Mouse (Mus musculus): Measurements from ENCODE around the gene Smyd1. TPM values are rescaled to one million over a fixed set of nuclear protein-coding genes. Genes with fewer than 3 reads are reported as not detected.

Smyd1 gene
- total RNA-seq, 2 experiments from 2014 or later, result 1.4 to 4.0 TPM

DNA sequence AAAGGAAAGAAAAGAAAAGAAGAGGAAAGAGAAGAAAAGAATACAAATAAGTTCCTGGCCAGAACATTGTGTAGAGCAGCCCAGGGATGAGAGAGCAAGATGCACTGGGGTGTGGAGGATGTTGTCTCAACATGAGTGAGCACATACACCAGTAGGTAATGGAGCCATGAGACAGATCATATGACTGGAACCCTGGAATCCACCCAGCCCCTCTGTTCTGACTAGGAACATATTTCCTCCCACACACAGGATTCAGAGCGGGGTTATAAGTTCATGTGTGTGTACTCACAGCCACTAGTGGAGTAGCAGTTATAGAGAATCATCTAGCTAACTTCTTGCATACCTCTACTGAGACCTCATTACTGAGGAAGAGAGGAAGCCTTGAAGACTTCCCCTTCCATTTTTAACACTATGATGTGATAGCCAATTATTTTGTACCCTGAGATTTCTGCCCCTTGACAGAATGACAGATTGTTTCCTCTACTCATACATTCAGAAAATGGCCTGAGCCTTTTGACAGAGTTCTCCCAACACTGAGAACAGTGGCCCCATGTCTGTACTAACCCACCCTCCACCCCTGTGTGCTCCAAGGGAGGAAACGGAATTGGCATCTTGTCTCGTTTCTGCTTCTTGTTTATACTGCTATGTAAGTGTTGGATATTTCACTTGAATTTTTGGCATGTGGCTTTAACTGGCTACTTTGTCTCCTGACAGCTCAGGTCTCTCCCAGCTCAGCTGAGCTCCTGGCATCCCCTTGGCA is 97.7 kb downstream of the Smyd1 start:
- no peak for DNase-seq (ENCODE audit: low spot score in 2 of 2)

DNA sequence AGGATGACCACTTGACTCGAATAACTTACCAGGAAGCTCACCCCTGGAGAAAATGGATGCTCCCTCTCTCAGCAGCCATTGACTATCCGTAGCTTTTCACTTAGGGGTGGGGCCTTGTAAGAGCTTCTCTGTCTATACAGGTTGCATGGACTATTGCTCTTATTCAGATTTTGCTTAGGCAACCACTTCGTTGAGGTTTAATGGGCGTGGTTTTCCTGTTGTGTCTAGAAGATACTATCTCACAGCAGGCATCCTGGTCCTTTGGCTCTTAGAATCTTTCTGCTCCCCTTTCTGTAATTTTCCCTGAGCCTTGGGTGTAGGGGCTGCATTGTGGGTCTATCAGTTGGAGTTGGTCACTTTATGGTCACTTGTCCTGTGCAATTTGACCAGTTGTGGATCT is 100.5 kb downstream of the Smyd1 start:
- DNase-seq (ENCODE audit: low spot score in 2 of 2), result no peak

GRCm38 (mm10) chr6:71212471-71212870 is 109.6 kb downstream of the Smyd1 start:
- DNase-seq (ENCODE audit: low spot score in 2 of 2), result no peak

- peak in 1 of 2 experiments; percentile 13 for DNase-seq (ENCODE audit: low spot score in 2 of 2)
Observed at GRCm38 (mm10) chr6:71211917-71212316, 110.1 kb downstream of the Smyd1 start.

GRCm38 (mm10) chr6:71208691-71209090 is 113.3 kb downstream of the Smyd1 start:
- DNase-seq (ENCODE audit: low spot score in 2 of 2), result no peak

- DNase-seq (ENCODE audit: low spot score in 2 of 2), result no peak
Observed at GRCm38 (mm10) chr6:71204166-71204565, 117.9 kb downstream of the Smyd1 start.

DNA sequence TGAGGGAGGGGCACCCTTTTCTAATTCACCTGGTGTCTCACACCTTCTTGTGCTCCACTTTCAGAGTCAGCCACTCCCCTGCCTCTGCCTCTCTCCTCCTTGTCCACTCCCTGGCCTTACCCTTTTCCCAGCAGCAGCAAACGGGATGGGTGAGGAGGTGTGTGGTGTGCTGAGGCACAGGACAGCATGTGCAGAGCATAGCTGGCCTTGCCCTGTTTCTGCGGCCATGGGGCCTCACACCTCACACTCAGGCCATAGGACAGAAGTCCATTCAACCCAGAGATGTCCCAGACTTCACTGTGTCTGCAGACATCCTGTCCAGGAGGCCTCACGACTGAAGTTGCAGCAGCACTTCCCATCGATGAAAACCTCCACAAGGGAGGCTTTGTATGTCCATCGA is 118.4 kb downstream of the Smyd1 start:
- no peak for DNase-seq (ENCODE audit: low spot score in 2 of 2)

GRCm38 (mm10) chr6:71201925-71202324 is 120.1 kb downstream of the Smyd1 start:
- DNase-seq (ENCODE audit: low spot score in 2 of 2), result no peak

- DNase-seq (ENCODE audit: low spot score in 2 of 2), result no peak
Observed at GRCm38 (mm10) chr6:71199612-71200011, 122.4 kb downstream of the Smyd1 start, which contains the start of gene Fabp1. Fabp1 (plus strand) TSS chr6:71199827.

GRCm38 (mm10) chr6:71197636-71198535 is 124.1 kb downstream of the Smyd1 start:
- DNase-seq (ENCODE audit: low spot score in 2 of 2), result no peak

- no peak for DNase-seq (ENCODE audit: low spot score in 2 of 2)
Observed at GRCm38 (mm10) chr6:71196107-71196506, 125.9 kb downstream of the Smyd1 start.

DNA sequence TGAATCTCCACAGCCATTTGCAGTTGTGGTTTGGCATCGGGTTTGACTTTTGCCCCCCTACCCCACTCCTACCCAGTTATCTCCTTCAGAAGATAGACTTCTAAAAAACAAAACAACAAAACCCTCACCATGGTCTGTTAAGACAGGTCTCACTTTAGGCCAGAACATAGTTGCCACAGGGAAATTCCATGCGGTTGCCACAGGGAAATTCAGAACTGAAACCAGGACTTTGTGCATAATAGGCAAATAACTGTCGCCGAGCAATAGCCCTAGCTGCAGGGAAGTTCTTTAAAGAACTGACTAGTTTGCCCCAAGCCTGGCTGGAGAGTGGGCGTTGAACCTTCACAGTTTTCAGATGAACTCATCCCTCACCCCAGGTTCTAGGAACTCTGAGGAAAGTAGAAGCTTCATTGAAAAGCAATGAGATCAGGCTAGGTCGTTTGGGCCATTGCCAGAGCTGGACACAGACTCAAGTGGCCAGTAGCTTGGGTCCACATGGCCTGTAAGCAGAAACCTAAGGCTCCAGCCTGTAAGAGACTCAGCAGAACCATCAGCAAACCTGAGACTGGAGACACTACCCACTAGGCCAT is 128.8 kb downstream of the Smyd1 start:
- no peak for DNase-seq (ENCODE audit: low spot score in 2 of 2)

- DNase-seq (ENCODE audit: low spot score in 2 of 2), result no peak
Observed at GRCm38 (mm10) chr6:71190501-71190900, 131.5 kb downstream of the Smyd1 start.

- no peak for DNase-seq (ENCODE audit: low spot score in 2 of 2)
Observed at GRCm38 (mm10) chr6:71189578-71189977, 132.5 kb downstream of the Smyd1 start.

- no peak for DNase-seq (ENCODE audit: low spot score in 2 of 2)
Observed at GRCm38 (mm10) chr6:71184941-71185604, 137.0 kb downstream of the Smyd1 start.

DNA sequence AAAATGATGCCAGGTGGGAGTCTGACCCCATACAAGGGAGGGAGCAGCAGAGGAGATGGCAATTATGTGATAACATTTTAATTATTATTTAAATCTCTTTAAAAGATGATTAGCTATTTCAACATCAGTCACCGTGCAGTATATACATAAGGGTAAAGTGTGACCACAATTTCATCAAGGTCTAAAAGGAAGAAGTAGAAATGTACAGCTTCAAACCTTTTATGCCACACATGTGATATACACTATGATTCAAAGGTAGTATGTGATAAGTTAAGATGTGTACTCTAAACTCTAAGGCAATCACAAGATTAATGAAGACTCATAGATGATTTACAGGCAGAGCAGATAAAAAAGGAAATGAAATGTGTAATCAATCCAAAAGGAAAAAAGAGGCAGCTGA is 141.4 kb downstream of the Smyd1 start:
- no peak for DNase-seq (ENCODE audit: low spot score in 2 of 2)

DNA sequence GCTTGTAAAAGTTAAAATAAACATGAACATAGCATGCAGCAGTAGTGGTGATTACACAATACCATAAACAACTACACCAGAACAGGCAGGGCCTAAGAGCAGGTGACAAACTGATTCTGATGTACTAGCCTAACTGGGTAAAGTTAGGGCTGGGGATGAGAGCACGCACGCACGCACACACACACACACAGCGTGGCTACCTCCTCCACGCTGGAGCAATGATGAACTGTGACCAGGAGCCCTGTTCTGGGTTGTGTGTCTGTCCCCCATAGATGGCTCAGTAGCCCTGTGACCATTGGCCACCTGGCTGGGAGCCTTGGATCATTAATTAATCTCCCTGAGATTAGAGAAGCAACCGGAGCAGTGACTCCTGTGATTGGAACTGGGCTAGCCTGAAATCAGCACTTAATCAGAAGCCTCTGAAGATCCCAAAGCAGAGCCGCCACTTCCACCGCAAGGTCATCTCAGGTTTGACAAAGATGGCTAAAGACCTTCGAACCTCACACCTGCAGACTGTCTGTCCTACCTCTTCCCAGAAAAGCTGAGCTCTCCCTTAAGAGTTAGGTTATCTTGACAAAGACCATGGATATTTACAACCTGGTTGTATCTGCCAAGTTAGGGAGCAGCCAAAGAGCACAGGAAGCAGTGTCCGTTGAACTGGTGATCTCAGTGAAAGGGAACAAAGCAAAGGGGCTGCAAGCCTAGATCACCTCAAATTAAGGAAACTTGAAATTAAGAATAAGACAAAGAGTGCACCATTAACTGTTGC is 149.0 kb downstream of the Smyd1 start:
- DNase-seq (ENCODE audit: low spot score in 2 of 2), result no peak

- DNase-seq (ENCODE audit: low spot score in 2 of 2), result peak in 1 of 2 experiments; percentile 42
Observed at GRCm38 (mm10) chr6:71166551-71167169, 155.4 kb downstream of the Smyd1 start.

- DNase-seq (ENCODE audit: low spot score in 2 of 2), result no peak
Observed at GRCm38 (mm10) chr6:71164394-71164793, 157.6 kb downstream of the Smyd1 start.
